16 mouse cellular contexts compared by ENCODE assay signal in genomic region chr6:88083095-88083494, GRCm38 (mm10).
"Had no signal": no experiment of that assay in that cellular context is flagged by ENCODE, and none has a peak within 500 bp of the region (broad histone marks: within the 10 kb centered on the region; RNA-seq: fewer than 3 reads in every experiment).

No protein-coding gene starts in this region.

- H3K9ac ChIP-seq: neural tube, embryonic 12.5 days; neural tube, embryonic 13.5 days; neural tube, embryonic 15.5 days; stomach, embryonic 15.5 days had no signal

- H3K9me3 ChIP-seq: neural tube, embryonic 12.5 days; neural tube, embryonic 13.5 days; neural tube, embryonic 15.5 days; stomach, embryonic 15.5 days had no signal

- H3K36me3 ChIP-seq: neural tube, embryonic 13.5 days; neural tube, embryonic 15.5 days; stomach, embryonic 15.5 days had no signal

- H3K27ac ChIP-seq: neural tube, embryonic 12.5 days; neural tube, embryonic 13.5 days; neural tube, embryonic 15.5 days; stomach, postnatal 0 days had no signal

- H3K4me3 ChIP-seq: neural tube, embryonic 12.5 days; neural tube, embryonic 15.5 days; stomach, embryonic 15.5 days had no signal

- DNase-seq: retina, postnatal 1 day; right cerebral cortex, adult 18-20 months; right cerebral cortex, postnatal 14 days; right cerebral cortex, postnatal 25 days; right cerebral cortex, postnatal 4 days; spleen, adult 18-20 months; thymus, adult 2 months; thymus, postnatal 14 days; thymus, postnatal 25 days; thymus, postnatal 36 days; thymus, postnatal 4 days had no signal

- H3K27me3 ChIP-seq: stomach, embryonic 15.5 days had no signal
